28 mouse cellular contexts compared by ENCODE assay signal in the genomic region with DNA sequence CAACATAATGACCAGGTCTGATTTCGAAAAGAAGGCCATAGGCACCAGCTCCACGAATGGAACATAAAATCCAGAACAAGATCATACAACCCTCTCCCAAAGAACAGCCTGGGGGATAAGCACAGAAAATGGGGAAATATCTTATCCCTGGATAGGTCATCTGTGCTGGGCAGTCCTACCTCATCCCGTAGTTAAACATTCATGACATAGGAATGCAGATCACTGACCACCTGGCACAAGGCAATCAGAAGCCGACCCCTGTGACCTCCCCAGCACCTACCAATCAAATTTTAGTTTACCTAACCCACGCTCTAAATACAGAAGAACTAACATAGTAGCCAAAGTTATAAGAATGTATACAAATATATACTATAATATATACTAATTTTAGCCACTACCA. TPM values are rescaled to one million over a fixed set of nuclear protein-coding genes. Genes with fewer than 3 reads are reported as not detected.
"Had no signal": no experiment of that assay in that cellular context is flagged by ENCODE, and none has a peak within 500 bp of the region (broad histone marks: within the 10 kb centered on the region; RNA-seq: fewer than 3 reads in every experiment).

No protein-coding gene starts in this region.

- H3K36me3 ChIP-seq: heart, embryonic 10.5 days; heart, embryonic 12.5 days; hindbrain, embryonic 10.5 days; hindbrain, embryonic 12.5 days; intestine, embryonic 15.5 days; limb, embryonic 10.5 days; limb, embryonic 12.5 days had no signal

- ATAC-seq: hindbrain, embryonic 16.5 days; inflammation-experienced regulatory T-cells, adult 6 months; intestine, embryonic 15.5 days; intestine, postnatal 0 days had no signal

- H3K4me2 ChIP-seq: heart, embryonic 12.5 days; hindbrain, embryonic 12.5 days; hindbrain, embryonic 14.5 days; intestine, embryonic 15.5 days; limb, embryonic 12.5 days had no signal

- H3K27me3 ChIP-seq: heart, embryonic 12.5 days; hindbrain, embryonic 12.5 days; intestine, embryonic 15.5 days; limb, embryonic 12.5 days had no signal

- H3K9me3 ChIP-seq: heart, embryonic 10.5 days; heart, embryonic 12.5 days; hindbrain, embryonic 10.5 days; hindbrain, embryonic 12.5 days; intestine, embryonic 15.5 days; limb, embryonic 10.5 days; limb, embryonic 12.5 days had no signal

- H3K9ac ChIP-seq: heart, embryonic 12.5 days; hindbrain, embryonic 12.5 days; hindbrain, embryonic 14.5 days; intestine, embryonic 15.5 days; limb, embryonic 12.5 days had no signal

- H3K27ac ChIP-seq: heart, embryonic 10.5 days; hindbrain, embryonic 10.5 days; hindbrain, embryonic 12.5 days; hindbrain, embryonic 14.5 days; intestine, embryonic 15.5 days; layer of hippocampus, adult 2 months; left cerebral cortex, adult 2 months; limb, embryonic 10.5 days; limb, embryonic 12.5 days had no signal

- H3K4me3 ChIP-seq: heart, embryonic 10.5 days; heart, embryonic 12.5 days; hindbrain, embryonic 10.5 days; hindbrain, embryonic 12.5 days; intestine, embryonic 15.5 days; layer of hippocampus, adult 2 months; left cerebral cortex, adult 2 months; limb, embryonic 10.5 days; limb, embryonic 12.5 days had no signal

- H3K4me1 ChIP-seq: heart, embryonic 10.5 days; heart, embryonic 12.5 days; hindbrain, embryonic 10.5 days; intestine, embryonic 15.5 days had no signal

- DNase-seq: gastrocnemius, postnatal 10 days; gastrocnemius, postnatal 25 days; heart, adult 18-20 months; heart, postnatal 10 days; heart, postnatal 4 days; kidney, adult 18-20 months; kidney, adult 8-10 months; kidney, postnatal 10 days; kidney, postnatal 25 days; kidney, postnatal 4 days had no signal

RNA-seq across cellular contexts. Expression of a gene that starts 57.2 kb away (rescaled TPM):
- polyA plus RNA-seq: heart, embryonic 10.5 days; heart, embryonic 12.5 days; heart, embryonic 14.5 days; heart, embryonic 16.5 days; hindbrain, embryonic 10.5 days; hindbrain, embryonic 12.5 days; intestine, embryonic 15.5 days; intestine, postnatal 0 days; kidney, embryonic 14.5 days; kidney, embryonic 16.5 days; limb, embryonic 10.5 days; limb, embryonic 12.5 days; liver, adult 2 months had no signal
